Mouse (Mus musculus) kidney, adult 18-20 months (tissue): ENCODE data around the gene Vil1.

Experiments used
- DNase-seq: peaks from one replicate; pipeline ENCODE4 v3.0.0; 2021

The Vil1 gene

GRCm38 (mm10) chr1:74388398-74388920 is 20.7 kb upstream of the Vil1 start:
- no peak for DNase-seq

DNA sequence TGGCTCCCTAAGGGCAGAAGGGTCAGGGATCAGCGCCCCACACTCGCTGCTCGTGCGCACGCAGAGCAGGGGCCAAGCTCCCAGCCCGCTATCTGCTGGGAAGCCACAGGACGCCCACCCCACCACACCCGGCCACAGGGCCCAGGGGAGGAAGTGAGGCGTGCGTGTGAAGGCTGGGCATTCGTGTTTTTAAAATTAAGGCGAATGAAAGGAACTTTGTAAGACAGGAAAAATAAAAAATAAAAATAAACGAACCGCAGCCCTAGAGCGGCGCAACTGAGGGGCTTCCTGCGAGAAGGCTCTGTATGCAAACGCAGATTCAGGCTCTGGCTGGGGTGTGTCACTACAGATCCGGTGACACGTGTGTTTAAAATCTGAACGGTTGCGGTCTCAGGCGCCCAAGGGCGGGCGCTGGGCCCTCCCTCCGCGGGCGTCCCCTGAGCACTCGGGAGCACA is 19.3 kb upstream of the Vil1 start:
- DNase-seq = peak; percentile 37

- peak; percentile 72 for DNase-seq
Observed at GRCm38 (mm10) chr1:74390287-74390906, 18.8 kb upstream of the Vil1 start.

DNA sequence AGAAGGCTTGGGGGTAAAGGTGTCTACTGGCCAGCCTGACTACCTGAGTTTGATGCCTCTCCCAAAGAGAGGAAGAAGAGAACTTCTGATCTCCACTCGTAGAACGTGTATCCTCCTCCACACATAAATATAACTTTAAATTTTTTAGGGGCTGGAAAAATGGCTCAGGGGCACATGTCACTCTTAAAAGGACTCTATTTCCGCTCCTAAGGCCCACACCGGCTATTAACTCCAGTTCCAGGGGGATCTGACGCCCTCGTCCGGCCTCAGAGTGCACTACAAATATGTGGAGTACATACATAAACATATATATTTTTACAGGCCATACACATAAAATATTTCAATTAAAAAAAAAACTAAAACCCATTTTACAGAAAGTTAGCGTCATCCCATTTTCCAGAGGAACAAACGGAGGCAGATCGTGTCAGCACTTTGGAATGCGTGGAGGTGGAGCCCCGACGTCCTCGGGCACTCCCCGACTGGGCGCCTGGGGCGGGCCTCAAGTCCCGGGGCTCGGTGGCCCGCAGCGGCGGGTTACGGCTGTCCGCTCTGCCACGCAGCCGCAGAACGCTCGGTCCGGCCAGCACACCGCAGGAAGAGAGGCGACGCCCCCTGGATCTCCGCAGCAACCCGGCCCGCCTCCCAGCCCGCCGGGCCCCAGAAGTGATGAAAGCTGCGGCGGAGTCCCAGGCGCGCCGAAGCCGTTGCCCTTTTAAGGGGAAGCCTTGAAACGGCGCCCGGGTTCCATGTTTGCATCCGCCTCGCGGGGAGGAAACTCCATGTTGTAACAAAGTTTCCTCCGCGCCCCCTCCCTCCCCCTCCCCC is 18.0 kb upstream of the Vil1 start, which contains the start of gene Ctdsp1:
TSS of gene Ctdsp1 (plus strand) at position 586 of the 825 bp plus-strand sequence.
- DNase-seq = peak; percentile 97

GRCm38 (mm10) chr1:74391844-74392441 is 17.2 kb upstream of the Vil1 start:
- peak; percentile 88 for DNase-seq

GRCm38 (mm10) chr1:74392446-74392994 is 16.7 kb upstream of the Vil1 start:
- DNase-seq = peak; percentile 64

- no peak for DNase-seq
Observed at GRCm38 (mm10) chr1:74393010-74393409, 16.2 kb upstream of the Vil1 start.

DNA sequence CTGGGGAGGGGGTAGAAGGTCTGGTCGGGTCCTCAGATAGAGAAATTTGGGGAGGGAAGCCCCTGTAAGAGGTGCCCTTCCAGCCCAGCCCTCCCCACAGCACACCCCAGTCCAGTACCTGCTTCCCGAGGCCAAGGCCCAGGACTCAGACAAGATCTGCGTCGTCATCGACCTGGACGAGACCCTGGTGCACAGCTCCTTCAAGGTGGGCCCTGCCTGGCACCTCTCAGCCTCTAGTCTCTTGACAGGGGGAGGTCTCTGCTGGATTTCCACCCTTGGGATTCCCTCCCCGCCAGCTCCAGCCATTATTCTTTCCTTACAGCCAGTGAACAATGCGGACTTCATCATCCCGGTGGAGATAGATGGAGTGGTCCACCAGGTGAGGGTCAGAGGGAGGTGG is 15.5 kb upstream of the Vil1 start:
- no peak for DNase-seq

- DNase-seq = no peak
Observed at GRCm38 (mm10) chr1:74394311-74394710, 14.9 kb upstream of the Vil1 start.

GRCm38 (mm10) chr1:74394858-74395257 is 14.3 kb upstream of the Vil1 start:
- DNase-seq = no peak

DNA sequence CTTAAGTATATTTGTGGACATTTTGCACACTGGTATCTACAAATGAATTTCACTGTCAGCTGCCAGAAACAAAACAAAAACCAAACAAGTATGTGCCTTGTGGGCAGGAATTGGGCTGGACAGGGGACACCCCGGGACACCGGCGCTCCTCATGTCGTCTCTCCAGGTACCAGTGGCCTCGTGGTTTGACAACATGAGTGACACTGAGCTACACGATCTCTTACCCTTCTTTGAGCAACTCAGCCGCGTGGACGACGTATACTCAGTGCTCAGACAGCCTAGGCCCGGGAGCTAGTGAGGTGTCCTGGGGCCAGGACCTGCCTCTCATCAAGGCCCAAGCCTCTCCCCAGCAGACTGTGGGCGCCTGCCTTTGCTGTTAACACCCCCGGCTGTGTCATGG is 13.9 kb upstream of the Vil1 start:
- no peak for DNase-seq

DNA sequence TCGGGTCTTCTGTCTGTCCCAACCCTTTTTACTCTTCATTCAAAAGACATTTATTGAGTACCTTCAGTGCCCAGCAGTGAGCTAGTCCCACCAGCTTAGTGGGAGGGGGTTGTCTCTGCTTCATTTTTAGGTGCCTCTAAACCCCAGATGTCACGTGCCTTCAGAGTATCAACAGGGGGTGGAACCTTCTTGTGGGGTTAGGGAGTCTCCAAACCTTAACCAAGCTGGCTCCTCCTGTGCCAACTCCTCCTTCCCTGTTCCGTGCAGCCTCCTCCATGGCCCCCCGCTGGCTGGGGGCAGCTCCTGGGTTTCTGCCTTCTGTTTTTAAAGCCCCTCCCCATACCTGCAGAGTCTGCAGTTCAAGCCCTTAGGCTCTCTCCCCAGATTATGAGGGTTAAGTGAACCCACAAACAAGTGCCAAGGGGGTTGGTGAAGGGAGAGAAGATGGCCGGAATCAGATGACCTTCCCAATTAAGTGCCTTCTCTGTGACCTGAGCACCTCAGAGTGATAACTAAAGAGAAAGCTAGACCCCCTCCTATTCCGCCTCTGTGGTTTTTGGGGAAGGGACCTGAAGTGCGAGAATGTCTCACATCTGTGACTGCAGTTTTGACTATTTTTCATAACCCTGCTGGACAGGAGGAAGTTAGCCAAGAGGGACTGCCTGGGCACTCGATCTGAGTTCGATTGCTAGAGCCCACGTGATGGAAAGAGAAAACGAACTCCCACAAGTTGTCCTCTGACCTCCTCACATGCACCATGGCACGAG is 12.5 kb upstream of the Vil1 start:
- DNase-seq = peak; percentile 73

GRCm38 (mm10) chr1:74397268-74397918 is 11.8 kb upstream of the Vil1 start:
- DNase-seq = peak; percentile 99

- DNase-seq = peak; percentile 81
Observed at GRCm38 (mm10) chr1:74397919-74398451, 11.2 kb upstream of the Vil1 start.

- DNase-seq = no peak
Observed at GRCm38 (mm10) chr1:74400531-74400930, 8.6 kb upstream of the Vil1 start.

GRCm38 (mm10) chr1:74401015-74401702 is 8.0 kb upstream of the Vil1 start:
- DNase-seq = no peak

- DNase-seq = no peak
Observed at GRCm38 (mm10) chr1:74404206-74404605, 5.0 kb upstream of the Vil1 start.

DNA sequence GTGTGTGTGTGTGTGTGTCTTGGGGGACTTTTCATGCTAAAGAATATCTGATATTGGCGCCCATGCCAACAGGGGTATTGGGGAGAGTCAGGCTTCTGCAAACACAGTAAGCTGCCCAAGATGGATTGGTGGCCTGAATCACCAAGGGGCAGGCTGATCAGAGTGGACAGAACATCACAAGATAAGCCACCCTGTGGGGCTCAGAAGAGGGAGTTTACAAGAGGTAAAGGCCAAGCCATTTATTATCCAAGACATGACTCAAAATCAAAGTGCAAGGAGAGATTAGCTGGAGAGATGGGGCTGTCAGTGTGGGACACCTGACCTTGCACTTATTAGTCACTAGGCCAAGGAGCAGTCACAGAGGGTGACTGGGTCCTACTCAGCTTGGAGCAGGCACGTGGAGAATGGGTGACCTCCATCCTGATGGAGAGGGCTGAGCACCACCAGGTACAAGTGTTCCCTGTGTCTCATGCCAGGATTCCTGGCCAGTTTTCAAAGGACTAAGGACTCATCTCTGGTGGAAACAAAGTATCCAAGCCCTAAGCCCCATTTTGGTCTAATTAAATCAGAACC is 2.7 kb downstream of the Vil1 start:
- DNase-seq = no peak

GRCm38 (mm10) chr1:74412711-74413110 is 3.5 kb downstream of the Vil1 start:
- DNase-seq = no peak

DNA sequence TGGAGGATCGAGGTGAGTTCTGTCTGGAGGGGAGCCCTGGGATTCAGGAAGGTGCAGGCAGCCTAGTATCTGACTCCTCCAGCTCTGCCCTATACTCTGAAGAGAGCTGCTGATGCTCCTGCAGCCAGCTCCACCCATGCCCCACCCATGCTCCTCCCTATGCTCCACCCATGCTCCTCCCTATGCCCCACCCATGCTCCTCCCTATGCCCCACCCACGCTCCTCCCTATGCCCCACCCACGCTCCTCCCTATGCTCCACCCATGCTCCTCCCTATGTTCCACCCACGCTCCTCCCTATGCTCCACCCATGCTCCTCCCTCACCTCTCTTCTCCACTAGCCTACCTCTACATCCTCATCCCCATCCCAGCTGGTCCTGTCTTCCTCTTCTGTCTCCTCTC is 6.0 kb downstream of the Vil1 start:
- peak; percentile 63 for DNase-seq
